Mouse (Mus musculus): ENCODE data around the gene Islr2. TPM values are rescaled to one million over a fixed set of nuclear protein-coding genes. Genes with fewer than 3 reads are reported as not detected.
A peak's percentile ranks its signal among the peaks of the same experiment; 100 is the strongest.

The Islr2 gene
- total RNA-seq, 1 experiment = 12.8 TPM

DNA sequence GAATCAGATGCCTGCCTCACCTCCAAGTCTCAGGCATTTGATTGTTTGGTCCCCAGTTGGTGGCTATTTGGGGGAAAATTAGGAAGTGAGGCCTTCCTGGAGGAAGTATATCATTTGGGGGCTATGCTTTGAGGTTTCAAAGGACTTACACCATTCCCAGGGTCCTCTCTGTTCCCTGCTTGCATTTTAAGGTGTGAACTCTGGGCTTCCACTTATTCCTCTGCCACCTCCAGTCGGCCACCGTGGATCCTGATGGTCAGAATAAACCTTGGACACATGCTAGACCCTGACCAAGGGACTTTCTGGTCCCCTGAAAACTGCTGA, 6.1 kb upstream of the Islr2 start:
- no peak for DNase-seq (ENCODE audit: low read depth, low spot score)
- H3K9ac ChIP-seq (ENCODE audit: insufficient read depth, low read depth, low read length, poor library complexity, severe bottlenecking) = no peak overlapping the region
- H3K36me3 ChIP-seq (ENCODE audit: control insufficient read depth, insufficient read depth, low read length, poor library complexity, severe bottlenecking) = no peaks in the 10 kb centered on the region
- no peaks in the 10 kb centered on the region for H3K9me3 ChIP-seq (ENCODE audit: control insufficient read depth, insufficient read depth, low read depth, low read length)
- TF ChIP-seq CHD2 (IDR thresholded peaks at IDR 0.05; ENCODE audit: low read depth, low read length) (no peak), HCFC1 (IDR thresholded peaks at IDR 0.05; ENCODE audit: borderline replicate concordance, insufficient read depth, low read length) (no peak), ZNF384 (IDR thresholded peaks at IDR 0.05; ENCODE audit: low read depth, low read length) (no peak), ZC3H11A (IDR thresholded peaks at IDR 0.05; ENCODE audit: borderline replicate concordance, low read depth, low read length) (no peak), MAFK (IDR thresholded peaks at IDR 0.05; ENCODE audit: insufficient read depth, low read depth, low read length) (no peak)
- H3K4me3 ChIP-seq (ENCODE audit: insufficient read depth in 1 of 2, low read depth in 1 of 2, low read length in 2 of 2, poor library complexity in 1 of 2, severe bottlenecking in 1 of 2) = no peak overlapping the region
- no peak overlapping the region for H3K27ac ChIP-seq (ENCODE audit: insufficient read depth, low read depth, low read length, poor library complexity, severe bottlenecking)
- H3K4me1 ChIP-seq (ENCODE audit: control insufficient read depth in 2 of 2, insufficient read depth in 2 of 2, low read length in 2 of 2, poor library complexity in 1 of 2) = peaks cover 16 to 25% of the 10 kb centered on the region in 2 experiments
- in situ Hi-C loops (cut with MboI; ENCODE audit: low sequenced_read_pairs in 2 of 2, unreplicated experiment in 2 of 2) = loop anchor here in 1 of 2 experiments (25.0 kb wide), 1 partner anchor 348 kb away; no protein-coding TSS in a partner anchor

DNA sequence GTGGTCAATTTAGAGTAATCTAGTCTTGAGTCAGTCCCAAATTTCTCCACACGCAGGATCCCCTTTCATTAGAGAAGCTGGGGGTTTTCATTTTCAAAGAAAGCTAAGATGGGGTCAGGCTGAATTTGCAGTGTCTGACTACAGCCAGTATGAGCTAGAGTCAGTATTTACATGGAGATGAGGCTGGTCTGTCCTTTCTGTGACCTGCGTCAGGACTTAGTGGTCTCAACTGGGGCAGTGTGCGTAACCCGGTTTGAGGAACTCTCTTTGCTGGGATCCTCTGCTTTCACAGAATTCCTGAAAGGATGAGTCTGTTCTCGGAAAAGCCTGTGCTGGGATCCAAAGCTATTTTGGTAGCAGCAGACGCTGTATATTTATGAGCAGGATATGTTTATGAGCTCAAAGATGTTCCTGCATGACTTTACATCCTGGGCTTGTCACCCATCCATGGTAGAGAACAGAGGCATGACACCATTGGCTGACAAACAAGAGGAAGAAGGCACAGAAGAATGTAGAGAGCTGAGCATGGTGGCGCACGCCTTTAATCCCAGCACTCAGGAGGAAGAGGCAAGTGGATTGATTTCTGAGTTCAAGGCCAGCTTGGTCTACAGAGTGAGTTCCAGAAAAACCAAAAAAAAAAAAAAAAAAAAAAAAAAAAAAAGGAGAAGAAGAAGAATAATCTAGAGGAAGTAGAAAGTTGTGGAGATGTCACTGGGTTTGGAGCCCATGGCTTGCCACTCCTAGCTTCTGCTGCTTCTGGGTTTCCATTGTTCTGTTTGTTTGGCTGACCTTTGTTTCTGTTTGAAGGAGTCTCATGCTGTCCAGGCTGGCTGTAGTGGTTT, 5.6 kb upstream of the Islr2 start:
- no peak for DNase-seq (ENCODE audit: low read depth, low spot score)
- H3K36me3 ChIP-seq (ENCODE audit: control insufficient read depth, insufficient read depth, low read length, poor library complexity, severe bottlenecking) = no peaks in the 10 kb centered on the region
- TF ChIP-seq HCFC1 (IDR thresholded peaks at IDR 0.05; ENCODE audit: borderline replicate concordance, insufficient read depth, low read length) (no peak), MAFK (IDR thresholded peaks at IDR 0.05; ENCODE audit: insufficient read depth, low read depth, low read length) (no peak), ZNF384 (IDR thresholded peaks at IDR 0.05; ENCODE audit: low read depth, low read length) (peak; percentile 84)
- H3K9me3 ChIP-seq (ENCODE audit: control insufficient read depth, insufficient read depth, low read depth, low read length) = no peaks in the 10 kb centered on the region
- H3K4me1 ChIP-seq (ENCODE audit: control insufficient read depth in 2 of 2, insufficient read depth in 2 of 2, low read length in 2 of 2, poor library complexity in 1 of 2) = peaks cover 14 to 22% of the 10 kb centered on the region in 2 experiments
- in situ Hi-C loops (cut with MboI; ENCODE audit: low sequenced_read_pairs in 2 of 2, unreplicated experiment in 2 of 2) = loop anchor here in 1 of 2 experiments (5.0 to 25.0 kb wide), 2 partner anchors 172 to 347 kb away; no protein-coding TSS in a partner anchor
- H3K4me3 ChIP-seq (ENCODE audit: insufficient read depth in 1 of 2, low read depth in 1 of 2, low read length in 2 of 2, poor library complexity in 1 of 2, severe bottlenecking in 1 of 2) = no peak overlapping the region
- H3K27ac ChIP-seq (ENCODE audit: insufficient read depth, low read depth, low read length, poor library complexity, severe bottlenecking) = no peak overlapping the region; the same call in 1 of the 2 replicates
- H3K9ac ChIP-seq (ENCODE audit: insufficient read depth, low read depth, low read length, poor library complexity, severe bottlenecking) = no peak overlapping the region

DNA sequence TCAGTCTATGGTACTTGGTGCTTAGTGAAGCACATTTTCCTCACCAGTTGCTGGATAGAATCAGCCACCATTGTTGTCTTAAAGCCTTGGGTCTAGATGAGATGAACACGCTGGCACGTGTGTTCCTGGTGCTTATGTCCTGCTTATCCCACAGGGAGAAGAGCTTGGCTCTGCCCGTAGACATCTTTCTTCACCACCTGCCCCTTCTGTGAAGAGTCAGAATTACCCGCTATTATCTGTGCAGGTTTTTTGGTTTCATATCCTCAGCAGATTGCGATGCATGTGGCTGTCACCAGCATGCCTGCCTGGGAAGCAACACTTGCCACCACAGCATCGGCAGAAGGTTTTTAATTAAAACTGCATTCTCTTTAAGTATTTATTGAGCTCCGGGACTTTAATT, 1.9 kb upstream of the Islr2 start:
- H3K9me3 ChIP-seq (ENCODE audit: control insufficient read depth, insufficient read depth, low read depth, low read length) = no peaks in the 10 kb centered on the region
- TF ChIP-seq ZC3H11A (IDR thresholded peaks at IDR 0.05; ENCODE audit: borderline replicate concordance, low read depth, low read length) (no peak), ZNF384 (IDR thresholded peaks at IDR 0.05; ENCODE audit: low read depth, low read length) (no peak), HCFC1 (IDR thresholded peaks at IDR 0.05; ENCODE audit: borderline replicate concordance, insufficient read depth, low read length) (no peak), CHD2 (IDR thresholded peaks at IDR 0.05; ENCODE audit: low read depth, low read length) (no peak), MAFK (IDR thresholded peaks at IDR 0.05; ENCODE audit: insufficient read depth, low read depth, low read length) (no peak)
- no peak overlapping the region for H3K27ac ChIP-seq (ENCODE audit: insufficient read depth, low read depth, low read length, poor library complexity, severe bottlenecking)
- DNase-seq (ENCODE audit: low read depth, low spot score) = no peak
- H3K36me3 ChIP-seq (ENCODE audit: control insufficient read depth, insufficient read depth, low read length, poor library complexity, severe bottlenecking) = no peaks in the 10 kb centered on the region
- in situ Hi-C loops (cut with MboI; ENCODE audit: low sequenced_read_pairs in 2 of 2, unreplicated experiment in 2 of 2) = loop anchor here in 1 of 2 experiments (5.0 to 25.0 kb wide), 2 partner anchors 169 to 344 kb away; no protein-coding TSS in a partner anchor
- H3K4me3 ChIP-seq (ENCODE audit: insufficient read depth in 1 of 2, low read depth in 1 of 2, low read length in 2 of 2, poor library complexity in 1 of 2, severe bottlenecking in 1 of 2) = no peak overlapping the region
- no peak overlapping the region for H3K9ac ChIP-seq (ENCODE audit: insufficient read depth, low read depth, low read length, poor library complexity, severe bottlenecking)
- H3K4me1 ChIP-seq (ENCODE audit: control insufficient read depth in 2 of 2, insufficient read depth in 2 of 2, low read length in 2 of 2, poor library complexity in 1 of 2) = peaks cover 14 to 25% of the 10 kb centered on the region in 2 experiments

DNA sequence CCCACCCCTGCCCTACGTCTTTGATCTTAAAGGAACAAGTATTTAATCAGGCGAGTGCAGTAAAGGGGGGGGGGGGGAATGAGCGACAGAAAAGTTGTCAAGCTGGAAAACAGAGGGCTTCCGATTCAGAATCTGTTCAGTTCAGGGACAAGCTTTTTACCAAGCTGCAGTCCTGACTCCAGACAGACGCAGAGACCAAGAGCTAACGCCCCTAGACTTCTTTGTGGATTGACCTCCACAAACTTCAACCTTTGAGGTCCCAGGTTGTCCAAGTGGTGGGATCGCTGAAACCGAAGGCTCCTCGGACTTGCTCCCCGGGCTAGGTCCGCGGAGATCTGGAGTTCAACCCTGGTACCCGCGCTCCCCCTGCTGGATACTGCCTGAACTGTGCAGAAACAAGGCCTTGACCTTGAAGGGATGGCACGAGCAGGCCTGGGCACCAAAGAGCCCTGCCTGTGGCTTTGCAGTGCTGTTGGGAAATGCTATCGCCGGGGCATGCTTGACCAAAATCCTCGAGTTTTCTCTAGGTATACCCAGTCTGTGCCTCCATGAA, 405 bp upstream of the Islr2 start:
- peak overlapping the region; percentile 54; the same call in 1 of the 2 replicates for H3K9ac ChIP-seq (ENCODE audit: insufficient read depth, low read depth, low read length, poor library complexity, severe bottlenecking)
- no peak overlapping the region for H3K27ac ChIP-seq (ENCODE audit: insufficient read depth, low read depth, low read length, poor library complexity, severe bottlenecking)
- peaks cover 10 to 25% of the 10 kb centered on the region in 2 experiments; a peak in 3 of 4 replicates for H3K4me1 ChIP-seq (ENCODE audit: control insufficient read depth in 2 of 2, insufficient read depth in 2 of 2, low read length in 2 of 2, poor library complexity in 1 of 2)

More for the DNA sequence above, 405 bp upstream of the Islr2 start:
- Histone ChIP-seq H3K36me3 (ENCODE audit: control insufficient read depth, insufficient read depth, low read length, poor library complexity, severe bottlenecking) (no peaks in the 10 kb centered on the region), H3K9me3 (ENCODE audit: control insufficient read depth, insufficient read depth, low read depth, low read length) (no peaks in the 10 kb centered on the region), H3K4me3 (ENCODE audit: insufficient read depth in 1 of 2, low read depth in 1 of 2, low read length in 2 of 2, poor library complexity in 1 of 2, severe bottlenecking in 1 of 2) (peak overlapping the region; percentile 60 to 82)
- peak; percentile 89 for TF ChIP-seq ZC3H11A (IDR thresholded peaks at IDR 0.05; ENCODE audit: borderline replicate concordance, low read depth, low read length)
- no peak for TF ChIP-seq ZNF384 (IDR thresholded peaks at IDR 0.05; ENCODE audit: low read depth, low read length)
- 0 out of 2 replicates have a peak, but pooled peaks have one; percentile 47 for TF ChIP-seq HCFC1 (IDR thresholded peaks at IDR 0.05; ENCODE audit: borderline replicate concordance, insufficient read depth, low read length)
- in situ Hi-C loops (cut with MboI; ENCODE audit: low sequenced_read_pairs in 2 of 2, unreplicated experiment in 2 of 2) = loop anchor here (5.0 to 25.0 kb wide), 2 partner anchors 167 to 342 kb away; no protein-coding TSS in a partner anchor
- DNase-seq (ENCODE audit: low read depth, low spot score) = peak; percentile 89
